Mouse (Mus musculus) spleen, adult 10 weeks (tissue): Measurements from ENCODE around the gene Gm3512. TPM values are rescaled to one million over a fixed set of nuclear protein-coding genes. Genes with fewer than 3 reads are reported as not detected.

Experiments used
- polyA plus RNA-seq: library from polyadenylated mRNA; stranded (reverse); fragments of 350-450 nt; fragmentation: Illumina TruSeq; extraction: RNeasy Lipid Tissue Mini Kit (QIAGEN cat#74804); gene quantifications from one replicate; pipeline ENCODE4 v1.2.3, GENCODE M21; 2015; ENCODE audit warnings: low replicate concordance; ENCODE audit not compliant: insufficient read depth

Gm3512 gene
- 1.7 TPM for polyA plus RNA-seq

GRCm38 (mm10) chr14:7174483-7174971 lies at the start of gene Gm3512:
TSS of gene Gm3512 (minus strand) at chr14:7174533.

DNA sequence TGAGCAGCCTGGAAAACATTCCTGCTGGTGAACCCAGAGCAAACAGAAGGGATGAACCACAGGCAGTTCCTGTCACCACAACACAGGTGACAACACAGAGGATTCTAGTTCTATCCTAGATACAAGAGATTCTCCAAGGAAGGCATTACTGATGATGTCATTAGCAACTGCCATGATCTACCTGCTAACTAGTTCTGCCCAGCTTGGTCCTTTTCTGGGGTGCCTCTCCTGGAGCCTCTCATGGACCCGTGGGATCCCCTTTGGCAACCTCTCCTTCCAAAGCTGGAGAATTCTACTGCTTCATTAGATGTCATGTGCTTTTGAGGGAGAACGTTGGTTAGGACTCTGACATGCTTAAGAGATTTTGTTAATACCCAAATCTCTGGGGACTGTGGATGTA lies 20.1 kb upstream of the Gm3512 start, which contains the start of gene Gm16434:
Gm16434 (minus strand) TSS at position 101 of the 400 bp plus-strand sequence.

DNA sequence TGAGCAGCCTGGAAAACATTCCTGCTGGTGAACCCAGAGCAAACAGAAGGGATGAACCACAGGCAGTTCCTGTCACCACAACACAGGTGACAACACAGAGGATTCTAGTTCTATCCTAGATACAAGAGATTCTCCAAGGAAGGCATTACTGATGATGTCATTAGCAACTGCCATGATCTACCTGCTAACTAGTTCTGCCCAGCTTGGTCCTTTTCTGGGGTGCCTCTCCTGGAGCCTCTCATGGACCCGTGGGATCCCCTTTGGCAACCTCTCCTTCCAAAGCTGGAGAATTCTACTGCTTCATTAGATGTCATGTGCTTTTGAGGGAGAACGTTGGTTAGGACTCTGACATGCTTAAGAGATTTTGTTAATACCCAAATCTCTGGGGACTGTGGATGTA lies 49.0 kb downstream of the Gm3512 start, which contains the start of gene Gm6676:
Gm6676 (minus strand) TSS at position 101 of the 400 bp plus-strand sequence.

Other genes with a start within 250 kb of the Gm3512 start
- not detected for gene Gm6356, start 200.7 kb downstream of the Gm3512 start, polyA plus RNA-seq
- gene Gm10406, start 147.1 kb downstream of the Gm3512 start, polyA plus RNA-seq: 0.19 TPM
- gene Gm3685, start 129.6 kb downstream of the Gm3512 start, polyA plus RNA-seq: not detected
- 0.94 TPM for gene Gm3696, start 73.9 kb downstream of the Gm3512 start, polyA plus RNA-seq
- not detected for gene Gm6676, start 49.1 kb downstream of the Gm3512 start, polyA plus RNA-seq
- not detected for gene Gm16434, start 20.0 kb upstream of the Gm3512 start, polyA plus RNA-seq
- not detected for gene Gm3727, start 90.2 kb upstream of the Gm3512 start, polyA plus RNA-seq
- gene Gm3739, start 140.5 kb upstream of the Gm3512 start, polyA plus RNA-seq: 1.9 TPM
- gene Gm5797, start 157.9 kb upstream of the Gm3512 start, polyA plus RNA-seq: not detected
- not detected for gene Gm8374, start 190.6 kb upstream of the Gm3512 start, polyA plus RNA-seq